Mouse (Mus musculus): ENCODE results near the gene Hsd17b6.
"Not testable (repeated sequence)": the region's sequence is repeated elsewhere in the genome, so short reads cannot be mapped to it uniquely, and the experiment has no call there.

Gene Hsd17b6

GRCm38 (mm10) chr10:128007446-128007845 lies at the start of gene Hsd17b6:
Gene Hsd17b6, minus strand, starts transcription at chr10:128007611.
- DNase-seq (ENCODE audit: low spot score): no peak

- no peak for DNase-seq (ENCODE audit: low spot score)
Measured at GRCm38 (mm10) chr10:128053001-128053400, 45.6 kb upstream of the Hsd17b6 start.

- DNase-seq (ENCODE audit: low spot score): not testable (repeated sequence)
Measured at GRCm38 (mm10) chr10:128052136-128052535, 44.7 kb upstream of the Hsd17b6 start.

GRCm38 (mm10) chr10:128051589-128051988 lies 44.2 kb upstream of the Hsd17b6 start:
- DNase-seq (ENCODE audit: low spot score): no peak

- no peak for DNase-seq (ENCODE audit: low spot score)
Measured at GRCm38 (mm10) chr10:128050355-128050754, 42.9 kb upstream of the Hsd17b6 start.

GRCm38 (mm10) chr10:128049741-128050140 lies 42.3 kb upstream of the Hsd17b6 start:
- no peak for DNase-seq (ENCODE audit: low spot score)

- no peak for DNase-seq (ENCODE audit: low spot score)
Measured at GRCm38 (mm10) chr10:128048157-128048556, 40.7 kb upstream of the Hsd17b6 start.

GRCm38 (mm10) chr10:128043041-128043835 lies 35.8 kb upstream of the Hsd17b6 start:
- DNase-seq (ENCODE audit: low spot score): no peak

- DNase-seq (ENCODE audit: low spot score): no peak
Measured at GRCm38 (mm10) chr10:128042466-128042865, 35.1 kb upstream of the Hsd17b6 start.

- DNase-seq (ENCODE audit: low spot score): no peak
Measured at GRCm38 (mm10) chr10:128041636-128042035, 34.2 kb upstream of the Hsd17b6 start.

GRCm38 (mm10) chr10:128040293-128040692 lies 32.9 kb upstream of the Hsd17b6 start:
- no peak for DNase-seq (ENCODE audit: low spot score)

- DNase-seq (ENCODE audit: low spot score): no peak
Measured at GRCm38 (mm10) chr10:128039858-128040257, 32.4 kb upstream of the Hsd17b6 start.

GRCm38 (mm10) chr10:128039167-128039566 lies 31.8 kb upstream of the Hsd17b6 start:
- no peak for DNase-seq (ENCODE audit: low spot score)

GRCm38 (mm10) chr10:128037921-128038320 lies 30.5 kb upstream of the Hsd17b6 start:
- no peak for DNase-seq (ENCODE audit: low spot score)

GRCm38 (mm10) chr10:128036746-128037425 lies 29.5 kb upstream of the Hsd17b6 start:
- peak; percentile 24 for DNase-seq (ENCODE audit: low spot score)

GRCm38 (mm10) chr10:128030860-128031259 lies 23.4 kb upstream of the Hsd17b6 start:
- DNase-seq (ENCODE audit: low spot score): no peak

- no peak for DNase-seq (ENCODE audit: low spot score)
Measured at GRCm38 (mm10) chr10:128029931-128030330, 22.5 kb upstream of the Hsd17b6 start.

GRCm38 (mm10) chr10:128023496-128023895 lies 16.1 kb upstream of the Hsd17b6 start:
- DNase-seq (ENCODE audit: low spot score): no peak

GRCm38 (mm10) chr10:128022196-128022595 lies 14.8 kb upstream of the Hsd17b6 start:
- no peak for DNase-seq (ENCODE audit: low spot score)

GRCm38 (mm10) chr10:128015068-128015934 lies 7.9 kb upstream of the Hsd17b6 start, which contains the start of gene Prim1:
Gene Prim1, plus strand, starts transcription at chr10:128015168.
- DNase-seq (ENCODE audit: low spot score): peak; percentile 87

- DNase-seq (ENCODE audit: low spot score): no peak
Measured at GRCm38 (mm10) chr10:128009735-128010134, 2.3 kb upstream of the Hsd17b6 start.

GRCm38 (mm10) chr10:128008207-128008889 lies 937 bp upstream of the Hsd17b6 start:
- DNase-seq (ENCODE audit: low spot score): peak; percentile 95
